Mouse (Mus musculus) frontal cortex, adult (tissue): Measurements from ENCODE around the gene Barhl2.

Source experiments
- ATAC-seq: cut with Nextera tagmentation; 2 replicates; pipeline ENCODE4 v1.9.2; 2017; ENCODE audit warnings: mild to moderate bottlenecking, moderate library complexity, mixed read lengths; ENCODE audit not compliant: low TSS enrichment

Barhl2 gene

GRCm38 (mm10) chr5:106455106-106455920, 2.7 kb downstream of the Barhl2 start:
- ATAC-seq = no peak

GRCm38 (mm10) chr5:106454411-106455105, 3.4 kb downstream of the Barhl2 start:
- ATAC-seq = no peak

GRCm38 (mm10) chr5:106453886-106454321, 4.1 kb downstream of the Barhl2 start:
- ATAC-seq = no peak

- no peak for ATAC-seq
Observed at GRCm38 (mm10) chr5:106453181-106453885, 4.6 kb downstream of the Barhl2 start.

- ATAC-seq = no peak
Observed at GRCm38 (mm10) chr5:106452686-106453085, 5.3 kb downstream of the Barhl2 start.

- ATAC-seq = no peak
Observed at GRCm38 (mm10) chr5:106451681-106452440, 6.1 kb downstream of the Barhl2 start.

- ATAC-seq = no peak
Observed at GRCm38 (mm10) chr5:106450426-106451160, 7.4 kb downstream of the Barhl2 start.

- ATAC-seq = no peak
Observed at GRCm38 (mm10) chr5:106449720-106450425, 8.1 kb downstream of the Barhl2 start.

- ATAC-seq = no peak
Observed at GRCm38 (mm10) chr5:106448798-106449125, 9.2 kb downstream of the Barhl2 start.

GRCm38 (mm10) chr5:106447951-106448797, 9.8 kb downstream of the Barhl2 start:
- no peak for ATAC-seq

GRCm38 (mm10) chr5:106447091-106447820, 10.7 kb downstream of the Barhl2 start:
- ATAC-seq = no peak

GRCm38 (mm10) chr5:106446593-106446992, 11.4 kb downstream of the Barhl2 start:
- ATAC-seq = no peak

- no peak for ATAC-seq
Observed at GRCm38 (mm10) chr5:106445681-106446080, 12.3 kb downstream of the Barhl2 start.

GRCm38 (mm10) chr5:106438916-106439315, 19.1 kb downstream of the Barhl2 start:
- ATAC-seq = no peak

GRCm38 (mm10) chr5:106426069-106426468, 31.9 kb downstream of the Barhl2 start:
- no peak for ATAC-seq

GRCm38 (mm10) chr5:106420871-106421270, 37.1 kb downstream of the Barhl2 start:
- no peak for ATAC-seq

GRCm38 (mm10) chr5:106420370-106420769, 37.6 kb downstream of the Barhl2 start:
- no peak for ATAC-seq

- no peak for ATAC-seq
Observed at GRCm38 (mm10) chr5:106417210-106417609, 40.8 kb downstream of the Barhl2 start.

GRCm38 (mm10) chr5:106416550-106416949, 41.4 kb downstream of the Barhl2 start:
- no peak for ATAC-seq
